8 mouse cellular contexts compared by ENCODE assay signal in the genomic region with DNA sequence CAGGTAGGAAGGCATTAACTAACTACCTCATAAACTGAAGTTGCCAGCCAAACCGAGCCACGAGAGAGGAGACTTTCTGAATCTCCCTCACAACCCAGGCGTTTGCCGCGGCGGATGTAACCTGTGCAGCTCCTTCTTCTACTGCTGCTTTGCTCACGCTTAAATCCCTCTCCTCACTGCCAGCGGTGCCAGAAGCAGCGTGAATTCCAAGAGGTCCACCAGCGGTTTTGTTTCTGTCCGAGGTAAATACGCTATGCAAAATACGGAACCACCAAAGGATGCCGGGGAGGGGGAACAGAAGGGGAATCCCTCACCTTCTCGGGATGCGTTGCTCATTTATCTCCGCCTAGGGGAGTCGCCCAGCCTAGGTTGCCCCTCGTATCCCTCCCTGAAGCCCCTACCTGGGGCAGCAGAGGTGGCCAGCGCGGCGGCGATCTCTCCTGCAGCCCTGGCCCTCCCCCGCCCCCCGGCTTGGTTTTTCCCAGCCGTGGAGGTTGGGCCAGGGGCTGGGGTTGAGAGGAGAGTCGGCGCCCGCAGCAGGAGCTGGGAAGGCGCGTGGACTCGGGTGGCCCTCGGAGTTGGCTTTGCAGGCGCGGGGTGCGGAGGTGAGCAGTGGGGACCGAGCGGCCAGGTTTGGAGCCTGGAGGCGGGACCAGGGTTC. TPM values are rescaled to one million over a fixed set of nuclear protein-coding genes. Genes with fewer than 3 reads are reported as not detected.
DNase-seq lines count a peak whose midpoint lies in the region; ATAC-seq and TF ChIP-seq lines count a peak whose summit lies in the region.

A gene (plus strand): TSS at position 30 of the 661 bp plus-strand sequence.

- peak within 1 kb of the TSS; percentile 88 for H3K27ac ChIP-seq in embryonic facial prominence, embryonic 14.5 days (replicated peaks; ENCODE audit: low read depth, low read length)
- H3K27ac ChIP-seq in heart, embryonic 15.5 days = peak within 1 kb of the TSS; percentile 74
- peak within 1 kb of the TSS; percentile 27; the same call in 1 of the 2 replicates for H3K27ac ChIP-seq in lung, postnatal 0 days (ENCODE audit: low read length)

- H3K9ac ChIP-seq in embryonic facial prominence, embryonic 14.5 days (ENCODE audit: low read depth, low read length) = peak within 1 kb of the TSS; percentile 78
- peak within 1 kb of the TSS; percentile 58 for H3K9ac ChIP-seq in heart, embryonic 15.5 days
- H3K9ac ChIP-seq in lung, postnatal 0 days (replicated peaks; ENCODE audit: low read depth) = peak within 1 kb of the TSS; percentile 44

- peak within 1 kb of the TSS; percentile 57 for H3K4me3 ChIP-seq in C2C12 (ENCODE audit: insufficient read depth, poor library complexity, severe bottlenecking)
- H3K4me3 ChIP-seq in embryonic facial prominence, embryonic 14.5 days (ENCODE audit: low read depth, low read length) = peak within 1 kb of the TSS; percentile 76
- H3K4me3 ChIP-seq in heart, embryonic 15.5 days = peak within 1 kb of the TSS; percentile 77
- H3K4me3 ChIP-seq in lung, postnatal 0 days (ENCODE audit: low read depth, low read length) = peak within 1 kb of the TSS; percentile 62

- ATAC-seq in embryonic facial prominence, embryonic 14.5 days (ENCODE audit: low read depth) = peak; percentile 87
- ATAC-seq in heart, embryonic 15.5 days (replicated peaks; ENCODE audit: insufficient number of reproducible peaks, insufficient read depth, low FRiP score, low read depth) = peak; percentile 71
- ATAC-seq in lung, postnatal 0 days = peak; percentile 71
- no peak for ATAC-seq in erythroid progenitor cell, adult 5-6 weeks (replicated peaks; ENCODE audit: low FRiP score, poor library complexity, severe bottlenecking)

- H3K36me3 ChIP-seq in C2C12 (ENCODE audit: control insufficient read depth, insufficient read depth) = peaks cover 8% of the 10 kb centered on the region
- 0 out of 2 replicates have a peak, but pooled peaks cover 6% of the 10 kb centered on the region for H3K36me3 ChIP-seq in embryonic facial prominence, embryonic 14.5 days (ENCODE audit: control insufficient read depth, insufficient read depth, low read length)
- H3K36me3 ChIP-seq in heart, embryonic 15.5 days = no peaks in the 10 kb centered on the region
- no peaks in the 10 kb centered on the region for H3K36me3 ChIP-seq in lung, postnatal 0 days (ENCODE audit: insufficient read depth, low read length)

- WGBS in embryonic facial prominence, embryonic 14.5 days = 1% methylated on average over 28 of the region's 39 CpGs
- under 1% methylated on average over 38 of the region's 39 CpGs for WGBS in heart, embryonic 15.5 days
- 1% methylated on average over 38 of the region's 39 CpGs for WGBS in lung, postnatal 0 days

- H3K4me2 ChIP-seq in embryonic facial prominence, embryonic 14.5 days (ENCODE audit: low read depth, low read length) = peak within 1 kb of the TSS; percentile 94
- peak within 1 kb of the TSS; percentile 98 for H3K4me2 ChIP-seq in heart, embryonic 15.5 days
- H3K4me2 ChIP-seq in lung, postnatal 0 days (replicated peaks; ENCODE audit: low read depth, low read length) = peak within 1 kb of the TSS; percentile 99

- H3K27me3 ChIP-seq in C2C12 (ENCODE audit: control insufficient read depth, insufficient read depth, insufficient read length) = no peaks in the 10 kb centered on the region
- no peaks in the 10 kb centered on the region for H3K27me3 ChIP-seq in embryonic facial prominence, embryonic 14.5 days (replicated peaks; ENCODE audit: control insufficient read depth, insufficient read depth, low read length)
- H3K27me3 ChIP-seq in heart, embryonic 15.5 days = peaks cover 16% of the 10 kb centered on the region
- no peaks in the 10 kb centered on the region for H3K27me3 ChIP-seq in lung, postnatal 0 days (replicated peaks; ENCODE audit: insufficient read depth, low read length)

- 0 out of 2 replicates have a peak, but pooled peaks cover 9% of the 10 kb centered on the region for H3K4me1 ChIP-seq in embryonic facial prominence, embryonic 14.5 days (ENCODE audit: control insufficient read depth, insufficient read depth, low read length)
- H3K4me1 ChIP-seq in heart, embryonic 15.5 days (replicated peaks) = peaks cover 10% of the 10 kb centered on the region
- H3K4me1 ChIP-seq in lung, postnatal 0 days (ENCODE audit: insufficient read depth, low read depth, low read length) = no peaks in the 10 kb centered on the region

- DNase-seq in adrenal gland, adult 18-20 months (ENCODE audit: low spot score in 2 of 2) = peak; percentile 33 to 40
- peak; percentile 77 for DNase-seq in embryonic facial prominence, embryonic 14.5 days (ENCODE audit: low spot score)
- DNase-seq in kidney, postnatal 14 days = peak; percentile 64
- peak; percentile 62 for DNase-seq in lung, postnatal 0 days (ENCODE audit: low spot score)
- peak; percentile 70 for DNase-seq in retina, embryonic 14.5 days (ENCODE audit: low spot score)

- no peaks in the 10 kb centered on the region for H3K9me3 ChIP-seq in embryonic facial prominence, embryonic 14.5 days (ENCODE audit: control insufficient read depth, low read length)
- H3K9me3 ChIP-seq in heart, embryonic 15.5 days (replicated peaks) = no peaks in the 10 kb centered on the region
- no peaks in the 10 kb centered on the region for H3K9me3 ChIP-seq in lung, postnatal 0 days (ENCODE audit: low read length)

- H3ac ChIP-seq in C2C12 (ENCODE audit: control insufficient read depth, insufficient read length, low read depth) = peak within 1 kb of the TSS; percentile 88

- no peak for TF ChIP-seq CTCF in C2C12 (IDR thresholded peaks at IDR 0.05; ENCODE audit: control insufficient read depth, insufficient read depth, insufficient read length)
- TF ChIP-seq CTCF in lung, postnatal 0 days (IDR thresholded peaks at IDR 0.05) = no peak

- no peak for TF ChIP-seq EP300 in lung, postnatal 0 days (IDR thresholded peaks at IDR 0.05)

- peaks cover 23% of the 10 kb centered on the region for H3K79me3 ChIP-seq in C2C12 (ENCODE audit: low read depth)

- peaks cover 44% of the 10 kb centered on the region for H3K79me2 ChIP-seq in C2C12 (ENCODE audit: control insufficient read depth, insufficient read depth)

TF ChIP-seq in C2C12, 6 proteins besides CTCF, POLR2A, EP300 and RAD21:
- TF ChIP-seq FOSL1 (IDR thresholded peaks at IDR 0.05; ENCODE audit: insufficient read depth, low read length, poor library complexity, severe bottlenecking) (no peak), MYOG (IDR thresholded peaks at IDR 0.05; ENCODE audit: control insufficient read depth, extremely low read depth, insufficient read length) (no peak), MYOD1 (IDR thresholded peaks at IDR 0.05; ENCODE audit: control insufficient read depth, insufficient read length, low read depth) (no peak)

RNA-seq across cellular contexts. Expression of the gene that starts here (rescaled TPM):
- polyA plus RNA-seq in C2C12 (2012; fragmentation: generic; extraction: Trizol) = 30.9 TPM
- total RNA-seq in adrenal gland, adult 18-20 months (2021) = 1 to 10 TPM; 1.3 to 1.4 TPM
- 21.6 and 25.2 TPM in 2 replicates for polyA plus RNA-seq in embryonic facial prominence, embryonic 14.5 days (2014; fragmentation: Nextera tagmentation; extraction: Ambion mirVana)
- polyA plus RNA-seq in heart, embryonic 15.5 days (2015; fragmentation: Nextera tagmentation; extraction: Ambion mirVana) = 4.3 and 6.4 TPM in 2 replicates
- polyA plus RNA-seq in lung, postnatal 0 days (2015; fragmentation: Nextera tagmentation; extraction: Ambion mirVana) = 4.4 and 4.7 TPM in 2 replicates
- total RNA-seq in erythroid progenitor cell, adult 5-6 weeks (2015; ENCODE audit: low replicate concordance) = not detected in 2 replicates
- not detected in 2 replicates for total RNA-seq in erythroid progenitor cell, adult 5-6 weeks (2017; ENCODE audit: low replicate concordance)

Comparison
In these comparisons a context has a peak if more than half of its experiments do, and no peak if none do; other contexts are left out.
1. H3K27ac ChIP-seq: peak in every context shown above with its lines; median percentile 88 in embryonic facial prominence, embryonic 14.5 days; 74 in heart, embryonic 15.5 days; 27 in lung, postnatal 0 days.